Mouse (Mus musculus): Measurements from ENCODE around the gene Zfp941. TPM values are rescaled to one million over a fixed set of nuclear protein-coding genes. Genes with fewer than 3 reads are reported as not detected.

Gene Zfp941
- total RNA-seq, 2 experiments from 2014 or later: 0.12 to 0.16 TPM

- no peak for DNase-seq
Observed at GRCm38 (mm10) chr7:140840750-140841735, 19.1 kb upstream of the Zfp941 start.

- DNase-seq: no peak
Observed at GRCm38 (mm10) chr7:140839556-140839955, 17.6 kb upstream of the Zfp941 start.

GRCm38 (mm10) chr7:140836243-140837115 lies 14.5 kb upstream of the Zfp941 start:
- no peak for DNase-seq

GRCm38 (mm10) chr7:140835758-140836087 lies 13.7 kb upstream of the Zfp941 start:
- DNase-seq: no peak

GRCm38 (mm10) chr7:140834968-140835757 lies 13.2 kb upstream of the Zfp941 start, which contains the start of gene Urah:
Urah (plus strand) TSS chr7:140835018.
- no peak for DNase-seq

GRCm38 (mm10) chr7:140833341-140833740 lies 11.4 kb upstream of the Zfp941 start:
- DNase-seq: no peak

- no peak for DNase-seq
Observed at GRCm38 (mm10) chr7:140831447-140831846, 9.5 kb upstream of the Zfp941 start.

GRCm38 (mm10) chr7:140828171-140828881 lies 6.3 kb upstream of the Zfp941 start:
- DNase-seq: no peak

- DNase-seq: no peak
Observed at GRCm38 (mm10) chr7:140822731-140823130, 753 bp upstream of the Zfp941 start.

GRCm38 (mm10) chr7:140821305-140821652 lies 699 bp downstream of the Zfp941 start:
- no peak for DNase-seq

- DNase-seq: no peak
Observed at GRCm38 (mm10) chr7:140820173-140820572, 1.8 kb downstream of the Zfp941 start.

- DNase-seq: no peak
Observed at GRCm38 (mm10) chr7:140812850-140813249, 9.1 kb downstream of the Zfp941 start.

- DNase-seq: no peak
Observed at GRCm38 (mm10) chr7:140811714-140812113, 10.3 kb downstream of the Zfp941 start.

GRCm38 (mm10) chr7:140810496-140810895 lies 11.5 kb downstream of the Zfp941 start:
- no peak for DNase-seq

- DNase-seq: no peak
Observed at GRCm38 (mm10) chr7:140805704-140806103, 16.3 kb downstream of the Zfp941 start.

GRCm38 (mm10) chr7:140802629-140803028 lies 19.3 kb downstream of the Zfp941 start:
- no peak for DNase-seq

- DNase-seq: no peak
Observed at GRCm38 (mm10) chr7:140798212-140798611, 23.8 kb downstream of the Zfp941 start.

- DNase-seq: no peak
Observed at GRCm38 (mm10) chr7:140797619-140798018, 24.4 kb downstream of the Zfp941 start.

GRCm38 (mm10) chr7:140793541-140793940 lies 28.4 kb downstream of the Zfp941 start:
- no peak for DNase-seq

GRCm38 (mm10) chr7:140788053-140788435 lies 33.9 kb downstream of the Zfp941 start:
- DNase-seq: no peak

GRCm38 (mm10) chr7:140787406-140788052 lies 34.4 kb downstream of the Zfp941 start, which contains the start of gene Syce1:
Syce1 (minus strand) TSS chr7:140787852.
- DNase-seq: no peak

All from gastrocnemius, postnatal 10 days (tissue).